Mouse (Mus musculus) 3134 (cell line): ENCODE measurements around the gene Ccnjl.

Source experiments
- DNase-seq: peaks from one replicate; pipeline ENCODE4 v3.0.0-alpha.2; 2011; ENCODE audit warnings: low spot score; ENCODE audit not compliant: insufficient read length; ENCODE audit errors: extremely low read depth

Gene Ccnjl

GRCm38 (mm10) chr11:43518821-43519220, 9.8 kb upstream of the Ccnjl start:
- no peak for DNase-seq

- DNase-seq, result no peak
Observed at GRCm38 (mm10) chr11:43520521-43520920, 8.1 kb upstream of the Ccnjl start.

- DNase-seq, result no peak
Observed at GRCm38 (mm10) chr11:43528078-43528682, 404 bp upstream of the Ccnjl start.

GRCm38 (mm10) chr11:43530043-43530442, 1.5 kb downstream of the Ccnjl start:
- no peak for DNase-seq

- DNase-seq, result no peak
Observed at GRCm38 (mm10) chr11:43531619-43532018, 3.0 kb downstream of the Ccnjl start.

- no peak for DNase-seq
Observed at GRCm38 (mm10) chr11:43537074-43537473, 8.5 kb downstream of the Ccnjl start.

- no peak for DNase-seq
Observed at GRCm38 (mm10) chr11:43539863-43540262, 11.3 kb downstream of the Ccnjl start.

GRCm38 (mm10) chr11:43543711-43544466, 15.3 kb downstream of the Ccnjl start:
- no peak for DNase-seq

GRCm38 (mm10) chr11:43544819-43545218, 16.2 kb downstream of the Ccnjl start:
- no peak for DNase-seq

GRCm38 (mm10) chr11:43545873-43546475, 17.4 kb downstream of the Ccnjl start:
- no peak for DNase-seq

GRCm38 (mm10) chr11:43546678-43547077, 18.1 kb downstream of the Ccnjl start:
- no peak for DNase-seq

- no peak for DNase-seq
Observed at GRCm38 (mm10) chr11:43548148-43548547, 19.6 kb downstream of the Ccnjl start.

- no peak for DNase-seq
Observed at GRCm38 (mm10) chr11:43548657-43549435, 20.3 kb downstream of the Ccnjl start.

- DNase-seq, result no peak
Observed at GRCm38 (mm10) chr11:43549701-43550100, 21.1 kb downstream of the Ccnjl start.

- no peak for DNase-seq
Observed at GRCm38 (mm10) chr11:43551756-43552155, 23.2 kb downstream of the Ccnjl start.

GRCm38 (mm10) chr11:43552675-43553074, 24.1 kb downstream of the Ccnjl start:
- DNase-seq, result no peak

- no peak for DNase-seq
Observed at GRCm38 (mm10) chr11:43556538-43556937, 28.0 kb downstream of the Ccnjl start.

GRCm38 (mm10) chr11:43559515-43560292, 31.1 kb downstream of the Ccnjl start:
- no peak for DNase-seq

- no peak for DNase-seq
Observed at GRCm38 (mm10) chr11:43563654-43564244, 35.2 kb downstream of the Ccnjl start.

GRCm38 (mm10) chr11:43565414-43565813, 36.8 kb downstream of the Ccnjl start:
- DNase-seq, result no peak
